Mouse (Mus musculus) embryo, embryonic 10.5 days (tissue): ENCODE measurements around the gene Upb1.
"Not testable (repeated sequence)": the region's sequence is repeated elsewhere in the genome, so short reads cannot be mapped to it uniquely, and the experiment has no call there.

Source experiments
- DNase-seq: peaks from one replicate; pipeline ENCODE4 v3.0.0-alpha.2; 2015; ENCODE audit warnings: low spot score

The Upb1 gene

GRCm38 (mm10) chr10:75456061-75456831, 55.3 kb downstream of the Upb1 start:
- DNase-seq = not testable (repeated sequence)

- DNase-seq = no peak
These were observed 56.9 kb downstream of the Upb1 start for GRCm38 (mm10) chr10:75457852-75458251.

GRCm38 (mm10) chr10:75458329-75458728, 57.4 kb downstream of the Upb1 start:
- no peak for DNase-seq

GRCm38 (mm10) chr10:75462728-75463127, 61.8 kb downstream of the Upb1 start:
- DNase-seq = no peak

GRCm38 (mm10) chr10:75465781-75466550, 65.1 kb downstream of the Upb1 start:
- DNase-seq = peak; percentile 41

- no peak for DNase-seq
These were observed 72.5 kb downstream of the Upb1 start for GRCm38 (mm10) chr10:75473411-75473810.

GRCm38 (mm10) chr10:75474571-75474970, 73.7 kb downstream of the Upb1 start:
- DNase-seq = peak; percentile 6

GRCm38 (mm10) chr10:75475139-75475850, 74.4 kb downstream of the Upb1 start:
- not testable (repeated sequence) for DNase-seq

GRCm38 (mm10) chr10:75477034-75477433, 76.1 kb downstream of the Upb1 start:
- DNase-seq = peak; percentile 24

GRCm38 (mm10) chr10:75479955-75480354, 79.0 kb downstream of the Upb1 start:
- DNase-seq = no peak

- no peak for DNase-seq
These were observed 80.8 kb downstream of the Upb1 start for GRCm38 (mm10) chr10:75481703-75482102.

GRCm38 (mm10) chr10:75482271-75482670, 81.4 kb downstream of the Upb1 start:
- DNase-seq = no peak

- no peak for DNase-seq
These were observed 82.1 kb downstream of the Upb1 start for GRCm38 (mm10) chr10:75482919-75483483.

GRCm38 (mm10) chr10:75484066-75484465, 83.2 kb downstream of the Upb1 start:
- DNase-seq = no peak

- DNase-seq = no peak
These were observed 83.9 kb downstream of the Upb1 start for GRCm38 (mm10) chr10:75484767-75485166.

GRCm38 (mm10) chr10:75486086-75486979, 85.4 kb downstream of the Upb1 start:
- DNase-seq = peak; percentile 87

GRCm38 (mm10) chr10:75487131-75487530, 86.2 kb downstream of the Upb1 start:
- no peak for DNase-seq

- no peak for DNase-seq
These were observed 88.6 kb downstream of the Upb1 start for GRCm38 (mm10) chr10:75489522-75489921.

- DNase-seq = no peak
These were observed 89.8 kb downstream of the Upb1 start for GRCm38 (mm10) chr10:75490731-75491130.
